Mouse (Mus musculus) testis, postnatal 14 days (tissue): ENCODE data around the gene Hoxd10.

Experiments used
- DNase-seq: peaks from one replicate; pipeline ENCODE4 v3.0.0; 2021; ENCODE audit warnings: low spot score

Hoxd10 gene

GRCm38 (mm10) chr2:74691022-74691951 is at the start of gene Hoxd10:
Hoxd10 (plus strand) TSS chr2:74691924.
- DNase-seq: peak; percentile 82

GRCm38 (mm10) chr2:74642431-74642830 is 49.3 kb upstream of the Hoxd10 start:
- no peak for DNase-seq

- no peak for DNase-seq
Measured at GRCm38 (mm10) chr2:74645631-74646030, 46.1 kb upstream of the Hoxd10 start.

- DNase-seq: no peak
Measured at GRCm38 (mm10) chr2:74647082-74647864, 44.5 kb upstream of the Hoxd10 start.

- no peak for DNase-seq
Measured at GRCm38 (mm10) chr2:74652996-74653340, 38.8 kb upstream of the Hoxd10 start.

- DNase-seq: no peak
Measured at GRCm38 (mm10) chr2:74653781-74654535, 37.8 kb upstream of the Hoxd10 start.

- peak; percentile 15 for DNase-seq
Measured at GRCm38 (mm10) chr2:74654743-74655419, 36.8 kb upstream of the Hoxd10 start.

GRCm38 (mm10) chr2:74655420-74655781 is 36.3 kb upstream of the Hoxd10 start:
- DNase-seq: peak; percentile 85

GRCm38 (mm10) chr2:74655821-74656631 is 35.7 kb upstream of the Hoxd10 start:
- peak; percentile 75 for DNase-seq

- peak; percentile 64 for DNase-seq
Measured at GRCm38 (mm10) chr2:74656632-74657021, 35.1 kb upstream of the Hoxd10 start.

GRCm38 (mm10) chr2:74657251-74658023 is 34.3 kb upstream of the Hoxd10 start:
- DNase-seq: peak; percentile 31

GRCm38 (mm10) chr2:74658024-74658666 is 33.6 kb upstream of the Hoxd10 start:
- no peak for DNase-seq

- DNase-seq: peak; percentile 37
Measured at GRCm38 (mm10) chr2:74658667-74659371, 32.9 kb upstream of the Hoxd10 start.

- DNase-seq: no peak
Measured at GRCm38 (mm10) chr2:74659507-74660005, 32.2 kb upstream of the Hoxd10 start, which contains the start of gene Evx2. Evx2 (minus strand) TSS chr2:74659557.

GRCm38 (mm10) chr2:74660421-74661375 is 31.0 kb upstream of the Hoxd10 start:
- no peak for DNase-seq

GRCm38 (mm10) chr2:74661685-74662084 is 30.0 kb upstream of the Hoxd10 start:
- no peak for DNase-seq

GRCm38 (mm10) chr2:74663291-74663925 is 28.3 kb upstream of the Hoxd10 start:
- DNase-seq: no peak
